Mouse (Mus musculus): ENCODE measurements at regions not wholly inside any gene's neighbourhood (a gene's known extent, or its start where the extent isn't known, plus 50 kb on each side); places are given as distances from the start of the nearest gene placed in this dataset.

DNA sequence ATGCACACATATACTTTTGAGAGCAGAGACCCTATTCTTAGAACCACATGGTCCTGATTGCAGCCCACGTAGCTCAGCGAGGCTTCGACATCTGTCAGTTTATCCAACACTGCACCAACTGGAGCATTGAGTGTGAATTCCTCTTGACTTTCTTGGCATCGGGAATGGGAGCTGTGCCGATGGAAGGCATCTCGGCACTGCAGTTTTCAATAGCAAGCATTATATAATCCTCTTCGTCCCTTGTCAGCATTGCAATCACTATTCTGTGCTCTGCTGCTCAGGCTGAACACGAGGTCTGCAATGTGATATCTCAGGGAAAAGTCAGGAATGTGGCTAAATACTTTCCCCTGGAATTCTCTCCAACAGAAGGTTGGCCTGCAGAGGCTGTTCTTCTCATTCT lies 224.6 kb downstream of the Lnpk start:
- no peak for DNase-seq (ENCODE audit: inconsistent ontology term)

DNA sequence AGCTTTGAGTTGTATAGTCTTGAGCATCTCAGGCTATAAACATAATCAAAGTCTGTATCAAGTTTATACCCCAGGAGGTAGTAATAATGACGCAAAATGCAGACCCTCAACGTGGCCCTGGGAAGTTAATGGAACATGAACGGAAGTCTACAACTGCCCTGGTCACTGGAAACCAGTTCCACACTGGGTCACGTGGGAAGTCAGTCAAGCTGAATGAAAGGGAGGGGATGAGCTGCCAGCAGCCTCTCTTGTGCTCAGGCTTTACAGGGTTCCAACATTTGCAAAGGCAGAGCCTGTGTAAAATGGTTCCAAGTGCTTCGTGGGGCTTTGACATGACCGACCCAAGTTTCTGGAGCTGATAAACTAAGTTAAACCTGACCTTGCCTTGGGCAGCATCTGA lies 229.4 kb downstream of the Lnpk start:
- DNase-seq (ENCODE audit: inconsistent ontology term), result no peak

DNA sequence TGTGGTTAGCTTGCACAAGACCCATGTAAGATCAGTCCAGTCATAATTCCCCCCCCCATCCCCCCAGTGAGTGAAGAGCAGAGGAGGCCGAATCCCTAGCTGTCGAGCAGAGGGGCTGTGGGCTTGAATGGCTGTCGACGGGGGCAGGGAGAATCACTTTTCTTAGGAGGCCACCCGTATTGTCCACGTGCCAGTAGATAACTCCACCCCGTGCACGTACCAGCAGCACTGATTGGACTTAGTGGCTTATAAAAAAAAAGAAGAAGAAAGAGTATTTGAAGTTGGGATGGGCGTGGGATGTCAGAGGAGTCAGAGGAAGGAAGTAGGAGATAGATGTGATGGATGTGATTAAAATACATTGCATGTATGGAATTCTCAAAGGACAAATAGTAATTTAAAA lies 272.9 kb downstream of the Lnpk start:
- DNase-seq (ENCODE audit: inconsistent ontology term), result no peak

DNA sequence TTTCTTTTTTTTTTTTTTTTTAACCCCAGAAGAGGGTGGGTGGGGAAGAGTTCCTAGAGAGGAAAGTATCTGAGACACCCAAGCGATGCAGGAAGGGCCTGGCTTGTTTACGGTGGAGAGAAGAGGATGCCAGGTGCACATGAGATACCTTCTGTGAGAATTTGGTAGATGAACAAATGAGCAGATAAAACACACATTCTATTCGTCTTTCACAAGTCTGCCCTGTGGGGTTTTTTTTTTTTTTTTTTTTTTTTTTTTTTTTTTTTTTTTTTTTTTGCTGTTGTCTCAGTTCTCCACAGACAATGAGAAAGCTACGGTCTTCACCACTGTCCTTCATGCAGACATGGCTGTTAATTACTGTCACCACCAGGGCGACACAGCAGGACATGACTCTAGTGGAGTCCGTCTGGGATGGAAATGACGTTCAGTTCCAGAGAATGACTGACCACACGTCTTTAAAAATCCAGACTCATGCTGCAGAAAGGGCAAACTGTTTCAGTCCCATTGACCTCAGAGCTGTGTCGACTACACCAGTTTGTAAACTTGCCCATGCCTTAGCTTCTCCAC lies 278.3 kb downstream of the Lnpk start:
- peak; percentile 31 for DNase-seq (ENCODE audit: inconsistent ontology term)

DNA sequence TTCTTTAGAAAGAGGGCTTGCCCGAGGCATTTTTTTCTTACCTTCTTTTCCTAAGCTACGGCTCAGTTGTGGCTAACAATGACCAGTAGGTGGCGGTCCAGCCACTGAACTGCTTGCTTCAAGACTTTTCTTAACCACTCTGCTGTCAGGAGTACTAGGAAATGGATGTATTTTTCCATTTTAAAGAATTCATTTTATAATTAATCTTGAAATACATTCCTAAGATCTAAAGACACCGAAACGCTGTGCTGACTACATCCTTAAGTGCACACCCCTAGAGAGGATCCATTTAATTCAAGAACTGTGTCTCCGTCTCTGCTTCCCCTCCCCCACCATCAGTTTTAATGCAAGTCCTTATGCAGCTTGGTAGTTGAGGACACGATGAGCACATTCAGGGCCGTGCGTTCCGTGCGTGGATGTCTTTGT lies 278.9 kb downstream of the Lnpk start:
- peak; percentile 72 for DNase-seq (ENCODE audit: inconsistent ontology term)

DNA sequence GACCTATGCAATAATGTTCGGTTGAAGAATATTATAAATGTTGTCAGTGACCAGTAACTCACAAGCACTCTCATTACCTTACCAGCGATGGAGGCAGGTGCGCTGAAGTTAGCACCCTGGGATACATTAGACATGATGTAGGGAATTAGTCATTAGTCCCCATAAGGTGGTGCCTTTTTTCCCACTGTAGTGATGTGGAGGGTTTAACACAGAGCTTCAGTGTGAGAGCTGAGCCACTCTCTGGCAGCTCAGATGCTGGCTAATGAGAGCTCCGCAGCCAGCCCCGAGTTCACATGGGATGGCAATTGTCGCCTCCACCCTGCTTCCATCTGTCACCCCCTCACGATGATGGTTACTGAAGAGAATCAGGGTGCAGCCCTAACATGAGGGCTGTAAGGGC lies 286.6 kb downstream of the Lnpk start:
- no peak for DNase-seq (ENCODE audit: inconsistent ontology term)

DNA sequence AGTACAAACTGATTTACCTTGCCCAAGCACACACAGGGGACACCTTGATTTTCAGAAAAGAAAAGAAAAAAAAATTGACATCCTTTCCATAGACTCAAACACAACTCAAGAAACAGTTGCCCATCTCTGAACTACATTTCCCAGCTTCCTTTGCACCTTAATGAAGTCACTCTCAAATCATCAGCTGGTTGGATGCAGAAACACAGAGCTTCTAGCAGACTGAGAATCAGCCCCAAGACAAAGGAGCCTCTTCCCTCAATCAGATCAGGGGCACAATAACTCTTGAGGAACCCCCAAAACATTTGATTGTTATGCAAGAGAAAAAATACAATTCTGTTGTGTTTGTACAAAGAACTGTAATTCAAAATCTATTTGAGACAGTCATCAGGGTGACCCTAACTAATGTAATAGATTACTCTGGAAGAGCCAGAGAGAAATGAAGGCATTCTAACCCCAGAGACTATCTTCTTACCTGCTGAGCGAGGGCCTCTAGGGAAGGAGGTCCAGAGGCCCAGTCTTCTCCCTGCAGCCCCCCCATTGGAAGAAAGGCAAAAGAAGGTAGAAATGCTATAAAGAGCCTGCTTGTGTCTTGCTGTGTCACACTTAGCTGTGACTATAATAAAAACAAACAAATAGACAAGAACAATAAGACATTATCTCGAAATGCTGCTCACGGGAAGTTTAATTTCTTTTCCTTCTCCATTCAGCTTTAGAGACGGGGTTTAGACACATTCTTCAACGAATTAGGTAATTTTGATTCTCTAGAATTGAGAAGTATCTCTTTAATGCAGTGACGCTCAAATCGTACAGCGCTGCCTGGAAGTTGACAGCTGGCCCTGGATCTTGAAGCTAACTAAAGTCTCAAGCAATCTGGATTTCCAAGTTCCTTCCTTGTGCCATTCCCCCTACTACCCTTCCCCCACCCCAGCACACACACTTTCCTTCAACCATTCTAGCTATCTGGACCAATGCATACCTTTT lies 287.5 kb downstream of the Lnpk start:
- no peak for DNase-seq (ENCODE audit: inconsistent ontology term)

DNA sequence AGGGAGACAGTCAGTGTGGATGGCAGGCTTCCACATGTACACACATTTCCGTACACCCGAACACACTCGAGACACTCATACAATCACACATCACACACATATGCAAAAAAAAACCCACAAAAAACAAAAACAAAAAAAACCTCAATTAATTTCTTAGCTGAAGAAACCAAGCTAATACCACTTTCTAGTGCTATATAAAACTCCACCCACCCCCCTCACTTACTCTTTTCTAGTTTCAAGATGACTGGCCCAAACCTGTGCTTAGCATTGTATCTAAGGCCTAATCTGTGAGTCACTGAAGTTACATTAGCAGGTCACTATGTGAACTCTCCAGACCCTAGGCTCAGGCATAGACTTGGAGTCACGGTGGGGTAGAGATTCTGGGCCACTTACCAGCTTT lies 293.6 kb downstream of the Lnpk start:
- DNase-seq (ENCODE audit: inconsistent ontology term), result no peak

DNA sequence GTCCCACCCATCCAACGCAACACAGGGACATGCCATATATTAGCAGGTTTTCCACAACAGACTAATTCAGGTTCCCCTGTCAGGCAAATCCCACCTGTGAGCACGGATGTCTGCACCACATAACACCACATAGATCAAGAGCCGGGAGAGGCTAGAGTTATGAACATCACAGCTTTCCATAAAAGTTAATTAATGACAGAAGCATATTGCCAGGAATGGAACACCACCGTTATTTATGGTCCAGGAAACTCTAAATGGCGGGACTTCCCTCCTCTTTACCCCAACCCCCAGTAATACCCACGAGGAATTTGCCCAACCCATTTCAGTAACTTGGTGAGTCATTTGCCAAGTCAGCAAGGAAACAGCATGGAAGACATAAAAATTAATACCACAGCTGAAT lies 314.3 kb downstream of the Lnpk start:
- no peak for DNase-seq (ENCODE audit: inconsistent ontology term)

DNA sequence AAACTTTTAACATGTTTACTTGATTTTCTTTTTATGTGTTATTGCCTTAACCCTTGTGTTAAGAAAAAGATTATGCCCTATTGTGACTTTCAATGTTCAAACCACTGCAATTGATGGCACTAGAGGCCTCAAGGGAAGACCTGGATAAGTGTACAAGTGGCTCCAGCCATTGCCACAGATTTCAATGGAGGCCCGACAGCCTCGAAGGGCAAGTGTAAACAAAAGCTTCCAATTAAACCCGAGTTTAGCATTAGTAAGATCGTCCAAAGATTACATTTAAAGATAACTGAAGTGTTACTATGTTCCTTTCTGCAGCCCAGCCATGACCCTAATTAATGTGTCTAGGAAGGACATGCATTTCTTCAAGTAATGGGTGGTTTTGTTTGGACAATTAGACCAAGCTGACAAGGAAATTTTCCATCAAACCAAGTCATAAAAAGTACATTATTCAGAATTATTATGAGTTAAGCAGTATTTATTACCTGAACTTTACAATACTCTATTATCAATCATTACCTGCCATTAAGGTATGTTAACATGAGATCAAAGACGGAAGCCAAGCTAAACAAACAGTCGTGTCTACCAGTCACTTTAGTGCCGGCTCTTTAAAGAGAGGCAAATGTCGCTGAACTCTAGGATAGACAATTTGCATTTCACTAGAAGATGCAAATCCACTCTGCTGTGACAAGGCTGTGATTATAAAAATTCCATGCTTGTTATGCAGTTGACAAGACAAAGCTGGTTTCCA lies 322.0 kb downstream of the Lnpk start:
- no peak for DNase-seq (ENCODE audit: inconsistent ontology term)

DNA sequence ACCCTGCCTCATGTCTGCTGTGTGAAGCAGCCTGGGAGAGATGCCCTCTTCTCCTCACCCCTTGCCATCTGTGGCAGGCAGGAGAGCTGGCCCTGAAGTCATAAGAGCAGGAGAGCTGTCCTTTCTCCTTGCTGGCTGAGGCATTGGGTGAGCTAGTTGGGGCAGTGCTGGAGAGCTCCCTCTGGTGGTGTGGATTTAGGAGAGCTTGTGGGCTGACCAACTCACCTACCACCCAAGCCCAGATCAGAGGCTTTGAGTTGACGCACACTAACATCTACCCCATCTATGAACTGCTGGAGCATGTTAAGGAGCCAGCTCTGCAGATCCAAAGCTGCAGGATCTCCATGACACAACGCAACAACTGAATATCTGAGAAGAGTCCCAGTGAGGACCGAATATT lies 331.7 kb downstream of the Lnpk start:
- DNase-seq (ENCODE audit: inconsistent ontology term), result no peak

DNA sequence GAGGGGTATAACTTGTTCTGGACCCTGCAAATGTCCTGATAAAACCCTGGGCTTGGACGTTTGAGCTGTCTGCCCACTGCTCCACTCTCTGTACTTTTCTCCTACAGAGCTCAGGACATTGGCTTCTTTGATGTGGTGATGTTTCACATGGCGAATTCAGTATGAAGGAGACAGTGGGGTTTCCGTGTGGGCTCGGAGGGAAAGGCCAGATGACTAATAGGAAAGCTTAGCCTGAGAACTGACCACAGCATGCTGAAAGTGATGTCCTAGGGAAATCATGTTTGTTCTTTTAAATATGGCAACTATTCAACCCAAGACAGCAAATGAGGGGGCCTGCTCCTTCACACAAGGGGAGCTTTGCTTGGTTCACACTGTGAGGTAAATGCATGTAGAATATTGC lies 332.6 kb downstream of the Lnpk start:
- peak; percentile 20 for DNase-seq (ENCODE audit: inconsistent ontology term)

DNA sequence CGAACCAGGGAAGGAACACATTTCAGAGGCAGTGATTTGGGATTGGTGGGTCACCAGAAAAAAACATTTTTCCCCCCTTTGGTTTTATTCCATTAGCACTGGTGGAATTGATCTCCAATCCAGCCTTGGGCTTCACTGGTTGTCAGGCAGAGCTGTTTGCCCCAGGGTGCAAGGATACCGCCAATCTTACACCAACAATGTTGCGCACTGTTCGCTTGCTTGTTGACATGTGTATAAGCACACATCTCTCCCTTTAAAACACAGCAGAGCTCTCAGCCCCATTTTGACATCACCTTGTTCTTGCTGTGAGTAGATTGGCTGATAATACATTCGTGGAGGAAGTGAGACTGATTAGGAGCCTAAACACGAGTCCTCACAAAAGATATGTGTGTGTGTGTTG lies 333.1 kb upstream of the Atp5g3 start:
- no peak for DNase-seq (ENCODE audit: inconsistent ontology term)

DNA sequence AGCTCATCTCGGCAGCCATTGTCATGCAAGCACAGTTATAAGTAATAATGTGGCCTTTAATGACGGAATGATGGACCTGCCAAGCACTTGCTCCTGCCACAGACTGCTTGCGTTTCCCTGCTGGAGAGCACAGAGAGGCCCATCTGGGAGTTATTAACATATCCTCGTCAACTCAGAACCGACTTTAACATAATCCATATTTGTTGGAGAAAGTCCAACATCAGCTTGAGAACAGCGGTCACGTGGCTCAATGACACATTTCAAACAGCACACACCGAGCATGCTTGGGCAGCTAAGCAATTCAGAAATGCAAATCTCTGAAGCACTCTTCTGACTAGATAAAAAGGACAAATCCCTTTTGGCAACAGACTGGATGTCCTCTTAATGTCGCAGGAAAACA lies 332.7 kb upstream of the Atp5g3 start:
- no peak for DNase-seq (ENCODE audit: inconsistent ontology term)

DNA sequence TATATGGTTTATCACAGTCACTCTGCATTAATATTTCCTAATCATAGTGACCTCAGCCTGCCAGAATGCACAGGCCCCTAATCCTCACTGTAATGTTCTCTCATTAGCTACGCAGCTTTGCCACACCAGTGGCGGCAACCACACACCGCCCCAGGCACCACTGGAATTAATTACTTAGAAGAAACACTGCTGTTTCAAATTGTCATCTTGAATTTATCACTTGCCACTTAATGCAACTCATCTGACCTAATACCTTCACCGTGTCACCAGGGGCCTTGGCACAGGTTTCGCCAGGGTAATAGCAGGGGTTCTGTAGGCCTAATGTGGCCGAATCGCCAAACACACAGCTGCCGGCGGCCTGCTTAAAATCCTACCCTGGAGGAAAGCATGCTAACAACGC lies 328.5 kb upstream of the Atp5g3 start:
- peak; percentile 15 for DNase-seq (ENCODE audit: inconsistent ontology term)

DNA sequence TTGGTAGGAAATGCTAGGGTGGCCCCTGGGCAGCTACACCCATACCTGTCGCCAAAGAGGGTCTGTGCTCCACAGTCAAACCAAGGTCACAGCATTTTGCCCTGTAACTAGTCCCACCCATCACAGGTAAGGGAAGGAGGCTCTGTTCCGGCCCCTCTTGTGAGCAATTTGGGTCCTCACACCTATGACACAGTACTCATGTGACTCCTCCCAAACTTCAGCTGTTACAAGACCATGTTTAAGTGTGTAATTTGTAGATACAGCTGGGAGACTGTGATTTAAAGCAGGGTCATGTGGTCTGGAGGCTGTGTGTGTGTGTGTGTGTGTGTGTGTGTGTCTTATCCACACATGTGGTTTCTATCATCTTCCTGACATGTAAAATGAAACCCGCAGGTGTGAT lies 306.3 kb upstream of the Atp5g3 start:
- no peak for DNase-seq (ENCODE audit: inconsistent ontology term)

DNA sequence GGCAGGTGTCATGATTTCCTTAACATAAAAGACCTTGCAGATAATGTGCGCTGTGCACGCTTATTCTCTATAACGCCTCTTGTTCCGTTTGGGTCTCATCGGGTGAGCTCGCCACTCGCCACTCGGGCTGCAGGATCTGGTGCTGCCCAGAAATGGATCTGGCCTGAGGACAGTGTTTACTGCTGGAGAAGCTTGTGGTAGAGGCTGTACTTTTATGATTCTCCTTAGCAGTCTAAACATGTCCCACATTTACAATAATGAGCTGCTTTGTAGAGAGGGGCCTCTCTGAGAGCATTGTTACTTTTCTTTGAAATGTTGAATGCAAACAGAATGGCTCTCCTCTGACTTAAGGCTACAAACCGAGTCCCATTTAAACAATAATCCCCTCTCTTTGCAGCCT lies 299.1 kb upstream of the Atp5g3 start:
- no peak for DNase-seq (ENCODE audit: inconsistent ontology term)

DNA sequence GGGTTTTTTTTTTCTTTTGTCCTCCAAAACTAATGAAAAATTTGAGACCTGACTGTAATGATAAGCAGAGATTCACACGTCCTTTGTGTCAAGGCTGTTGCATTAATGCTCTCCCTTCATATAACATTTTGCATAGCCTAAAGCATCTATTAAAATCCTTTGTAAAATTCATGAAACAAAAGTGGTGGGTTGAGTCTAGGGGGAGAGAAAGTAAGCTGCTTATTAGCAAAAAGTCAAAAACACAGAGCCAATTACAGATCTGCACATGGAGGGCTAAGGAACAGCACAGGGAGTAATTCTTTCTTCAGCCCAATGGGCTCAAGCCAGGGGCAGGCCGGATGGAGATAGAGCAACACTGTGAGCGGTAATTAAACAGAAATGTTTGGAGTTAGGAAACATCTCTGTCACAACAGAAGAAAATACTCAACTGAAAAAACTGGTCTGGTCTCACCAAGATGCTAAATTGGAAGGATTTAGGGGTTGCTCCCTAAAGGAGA lies 298.3 kb upstream of the Atp5g3 start:
- no peak for DNase-seq (ENCODE audit: inconsistent ontology term)

DNA sequence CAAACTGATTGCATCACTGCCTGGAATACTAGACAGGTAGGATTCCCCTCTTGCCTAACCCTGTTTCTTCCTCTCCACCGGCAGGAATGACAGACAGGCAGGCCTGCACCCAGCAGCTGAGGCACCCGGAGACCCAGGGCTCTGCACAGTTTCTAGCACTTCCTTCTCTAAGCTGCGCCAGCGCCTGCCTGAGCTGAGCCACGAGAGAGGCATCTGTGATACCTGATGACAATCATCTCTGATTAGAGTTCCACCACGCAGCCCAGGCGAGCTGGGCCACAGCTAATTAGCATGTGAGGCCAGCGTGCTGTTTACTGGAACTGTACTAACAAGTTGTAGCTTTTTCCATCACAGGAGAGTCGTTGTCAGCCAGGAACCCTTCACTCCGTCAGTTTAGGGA lies 296.3 kb upstream of the Atp5g3 start:
- no peak for DNase-seq (ENCODE audit: inconsistent ontology term)

DNA sequence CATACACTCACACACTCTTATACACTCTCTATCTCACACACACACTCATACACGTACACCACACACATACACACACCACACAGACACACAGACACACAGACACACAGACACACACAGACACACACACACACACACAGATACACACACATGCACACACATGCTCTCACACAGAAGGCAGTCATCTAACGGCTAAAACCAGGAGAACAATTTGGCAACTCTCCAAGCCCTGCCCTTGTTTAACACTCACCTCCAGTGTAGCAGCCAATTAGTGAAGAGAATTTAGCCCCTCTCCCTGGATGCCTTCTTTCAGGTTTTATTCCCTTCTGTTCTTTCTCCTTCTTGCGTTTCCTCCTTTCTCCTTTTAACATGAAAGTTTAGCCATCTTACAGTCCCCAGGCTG lies 291.6 kb upstream of the Atp5g3 start:
- DNase-seq (ENCODE audit: inconsistent ontology term), result no peak

DNA sequence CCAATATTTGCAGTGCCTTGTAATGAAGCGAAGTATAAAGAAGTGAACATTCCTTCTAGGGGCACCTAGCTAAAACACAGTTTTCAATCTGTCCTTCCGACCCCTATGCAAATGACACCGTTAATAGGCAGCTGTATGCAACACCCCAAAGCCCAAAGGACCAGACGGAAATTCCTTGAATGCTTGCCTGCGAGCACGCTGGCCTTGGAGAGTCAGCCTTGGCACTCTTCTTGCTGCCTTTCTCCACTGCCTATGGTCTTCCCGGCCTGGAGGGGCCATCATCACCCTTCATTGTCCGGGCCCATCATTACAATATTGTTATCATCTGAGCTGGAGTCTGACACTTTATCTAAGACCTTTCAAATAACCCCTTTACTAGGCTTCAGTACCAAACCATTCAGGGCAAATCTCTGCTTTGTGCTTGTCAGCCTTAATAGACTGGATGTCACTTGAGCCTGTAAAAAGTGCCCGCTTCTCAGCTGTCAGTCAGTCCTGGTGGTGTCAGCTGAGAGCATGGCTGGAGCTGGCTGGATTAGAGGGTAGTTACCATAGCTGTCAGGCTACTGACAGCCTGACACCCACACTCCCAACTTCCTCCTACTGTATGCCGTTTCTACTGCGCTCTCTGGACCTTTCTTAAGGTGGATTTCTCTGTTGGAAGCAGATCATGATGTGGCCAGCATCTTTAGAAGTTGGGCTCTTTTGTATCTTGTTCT lies 290.6 kb upstream of the Atp5g3 start:
- peak; percentile 16 for DNase-seq (ENCODE audit: inconsistent ontology term)

DNA sequence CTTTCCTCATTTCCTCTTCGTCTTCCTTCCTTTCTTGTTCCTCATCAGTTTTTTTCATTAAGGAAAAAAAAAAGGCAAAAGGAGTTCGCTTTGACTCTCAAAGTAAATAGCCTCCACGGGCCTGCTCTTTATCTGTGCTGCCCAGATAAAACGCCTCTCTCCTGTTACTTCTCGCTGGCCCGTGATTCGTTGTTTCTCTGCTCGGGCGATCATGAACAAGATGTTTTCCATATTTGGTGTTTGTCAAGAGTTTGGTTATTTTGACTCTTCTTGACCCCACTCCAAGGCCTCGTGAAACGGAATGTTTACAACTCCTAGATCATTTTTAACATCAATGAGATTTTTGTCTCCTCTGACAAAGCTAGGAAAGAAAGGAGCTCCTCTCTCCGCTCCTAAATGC lies 288.4 kb upstream of the Atp5g3 start:
- DNase-seq (ENCODE audit: inconsistent ontology term), result no peak
